Mouse (Mus musculus) left cerebral cortex, adult 11 months (tissue): ENCODE measurements at regions not wholly inside any gene's neighbourhood (a gene's known extent, or its start where the extent isn't known, plus 50 kb on each side); places are given as distances from the start of the nearest gene placed in this dataset.

Experiments used
- DNase-seq: peaks from one replicate; pipeline ENCODE4 v3.0.0; 2022; ENCODE audit warnings: low spot score

- DNase-seq = no peak
Measured at GRCm38 (mm10) chr7:70576112-70576910, 209.8 kb upstream of the Nr2f2 start.

- DNase-seq = no peak
Measured at GRCm38 (mm10) chr7:70575614-70576013, 209.1 kb upstream of the Nr2f2 start.

- DNase-seq = no peak
Measured at GRCm38 (mm10) chr7:70574194-70574593, 207.7 kb upstream of the Nr2f2 start.

GRCm38 (mm10) chr7:70565034-70565433 is 198.5 kb upstream of the Nr2f2 start:
- DNase-seq = no peak

GRCm38 (mm10) chr7:70548936-70549450 is 182.5 kb upstream of the Nr2f2 start:
- no peak for DNase-seq

- no peak for DNase-seq
Measured at GRCm38 (mm10) chr7:70541881-70542665, 175.5 kb upstream of the Nr2f2 start.

- no peak for DNase-seq
Measured at GRCm38 (mm10) chr7:70539121-70539642, 172.6 kb upstream of the Nr2f2 start.

- no peak for DNase-seq
Measured at GRCm38 (mm10) chr7:70536046-70536445, 169.5 kb upstream of the Nr2f2 start.

GRCm38 (mm10) chr7:70533552-70533951 is 167.0 kb upstream of the Nr2f2 start:
- DNase-seq = no peak

GRCm38 (mm10) chr7:70527921-70528320 is 161.4 kb upstream of the Nr2f2 start:
- DNase-seq = no peak

- DNase-seq = no peak
Measured at GRCm38 (mm10) chr7:70525372-70525771, 158.8 kb upstream of the Nr2f2 start.

GRCm38 (mm10) chr7:70524744-70525143 is 158.2 kb upstream of the Nr2f2 start:
- DNase-seq = no peak

GRCm38 (mm10) chr7:70524251-70524650 is 157.7 kb upstream of the Nr2f2 start:
- no peak for DNase-seq

GRCm38 (mm10) chr7:70516741-70517140 is 150.2 kb upstream of the Nr2f2 start:
- DNase-seq = no peak

- no peak for DNase-seq
Measured at GRCm38 (mm10) chr7:70515341-70515851, 148.9 kb upstream of the Nr2f2 start.

GRCm38 (mm10) chr7:70514666-70515065 is 148.1 kb upstream of the Nr2f2 start:
- DNase-seq = no peak

- no peak for DNase-seq
Measured at GRCm38 (mm10) chr7:70512354-70512753, 145.8 kb upstream of the Nr2f2 start.

GRCm38 (mm10) chr7:70505671-70506181 is 139.2 kb upstream of the Nr2f2 start:
- DNase-seq = no peak

- DNase-seq = no peak
Measured at GRCm38 (mm10) chr7:70501821-70502220, 135.3 kb upstream of the Nr2f2 start.

GRCm38 (mm10) chr7:70496541-70497154 is 130.1 kb upstream of the Nr2f2 start:
- no peak for DNase-seq

- DNase-seq = no peak
Measured at GRCm38 (mm10) chr7:70484201-70484600, 117.7 kb upstream of the Nr2f2 start.

GRCm38 (mm10) chr7:70483536-70483935 is 117.0 kb upstream of the Nr2f2 start:
- DNase-seq = no peak
